Mouse (Mus musculus) cerebellum, adult 2 months (tissue): ENCODE measurements around the gene Stambp. TPM values are rescaled to one million over a fixed set of nuclear protein-coding genes. Genes with fewer than 3 reads are reported as not detected.
A peak's percentile ranks its signal among the peaks of the same experiment; 100 is the strongest.

ENCODE experiments used
- DNase-seq, 2 experiments: peaks; one replicate each; pipeline ENCODE4 v3.0.0; 2021
- H3K27ac ChIP-seq: fragments of 200-500 bp; 2 replicates; pipeline ENCODE4 v1.5.1; 2012; ENCODE audit warnings: low read length, control low read depth, inconsistent platforms; ENCODE audit not compliant: insufficient read depth
- H3K27me3 ChIP-seq: fragments of 200-500 bp; 2 replicates; pipeline ENCODE4 v1.6.1; 2012; ENCODE audit warnings: inconsistent platforms, mild to moderate bottlenecking, low read length, moderate library complexity; ENCODE audit not compliant: control insufficient read depth, insufficient read depth
- H3K4me1 ChIP-seq: fragments of 200-500 bp; 2 replicates; pipeline ENCODE4 v1.6.1; 2011; ENCODE audit warnings: low read length; ENCODE audit not compliant: control insufficient read depth, insufficient read depth
- H3K4me3 ChIP-seq: fragments of 200-500 bp; replicated peaks from 2 replicates; pipeline ENCODE3; 2011; ENCODE audit warnings: mild to moderate bottlenecking, low read depth, low read length, control low read depth; ENCODE audit not compliant: insufficient read depth
- CTCF ChIP-seq: fragments of 200-500 bp; IDR thresholded peaks from 2 replicates; pipeline ENCODE4 v1.5.1; 2011; ENCODE audit warnings: low read depth, mild to moderate bottlenecking, control low read depth, low read length, moderate library complexity, borderline replicate concordance; ENCODE audit not compliant: insufficient read depth
- POLR2A ChIP-seq: fragments of 200-500 bp; IDR thresholded peaks from 2 replicates; pipeline ENCODE4 v1.6.1; 2011; ENCODE audit warnings: low read length, control low read depth, borderline replicate concordance; ENCODE audit not compliant: insufficient read depth
- WGBS: fragments of 180-500 bp; shearing (Covaris S2); methylation state at CpG from one replicate; pipeline ENCODE4 v1.1.7; 2018; 5-methylcytosine and 5-hydroxymethylcytosine counted together
- polyA plus RNA-seq: library from polyadenylated mRNA; depleted of rRNA; stranded (reverse); fragments of >200 nt; gene quantifications from 2 replicates; pipeline ENCODE4 v1.2.3, GENCODE M21; 2012

Stambp gene
- polyA plus RNA-seq, 1 experiment, result 39.0 TPM

DNA sequence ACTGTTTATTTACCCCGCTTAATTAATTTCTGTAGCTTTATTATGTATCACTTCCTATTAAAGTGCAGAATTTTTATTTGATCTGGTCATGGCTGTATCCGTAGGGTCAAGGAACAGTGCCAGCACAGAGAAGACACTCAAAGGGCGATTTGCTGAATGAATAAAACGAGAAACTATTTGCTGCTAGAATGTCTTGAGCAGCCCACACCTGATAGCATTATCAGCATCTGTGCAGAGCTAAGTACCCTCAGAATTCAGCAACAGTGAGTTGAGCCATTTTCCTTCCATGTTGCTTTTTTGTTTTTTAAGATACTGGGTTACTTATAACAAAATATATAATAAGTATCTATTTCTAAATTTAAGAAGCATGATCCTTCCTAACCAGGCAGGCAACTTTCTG, 67.0 kb downstream of the Stambp start:
- TF ChIP-seq CTCF, result no peak
- no peak for TF ChIP-seq POLR2A
- no peak for DNase-seq
- WGBS, result 80% methylated on average over 4 of the region's 4 CpGs
- Histone ChIP-seq H3K4me1 (peaks cover 24% of the 10 kb centered on the region), H3K27me3 (no peaks in the 10 kb centered on the region), H3K4me3 (no peak overlapping the region), H3K27ac (peak overlapping the region; percentile 33; the same call in 1 of the 2 replicates)

GRCm38 (mm10) chr6:83503361-83503760, 69.2 kb downstream of the Stambp start:
- peak overlapping the region; percentile 7; the same call in 1 of the 2 replicates for H3K27ac ChIP-seq
- no peak for DNase-seq
- TF ChIP-seq POLR2A (no peak), CTCF (no peak)
- H3K4me3 ChIP-seq, result no peak overlapping the region
- no peaks in the 10 kb centered on the region for H3K27me3 ChIP-seq
- 74% methylated on average over 3 of the region's 3 CpGs for WGBS
- peaks cover 22% of the 10 kb centered on the region for H3K4me1 ChIP-seq

- peak overlapping the region; percentile 15 for H3K27ac ChIP-seq
- peak; percentile 51 to 55 for DNase-seq
- no peak for TF ChIP-seq POLR2A
- TF ChIP-seq CTCF, result no peak
- no peaks in the 10 kb centered on the region for H3K27me3 ChIP-seq
- WGBS, result 20% methylated on average over 3 of the region's 3 CpGs
- peaks cover 29% of the 10 kb centered on the region for H3K4me1 ChIP-seq
- H3K4me3 ChIP-seq, result no peak overlapping the region
These were observed 69.9 kb downstream of the Stambp start for GRCm38 (mm10) chr6:83502656-83503055.

DNA sequence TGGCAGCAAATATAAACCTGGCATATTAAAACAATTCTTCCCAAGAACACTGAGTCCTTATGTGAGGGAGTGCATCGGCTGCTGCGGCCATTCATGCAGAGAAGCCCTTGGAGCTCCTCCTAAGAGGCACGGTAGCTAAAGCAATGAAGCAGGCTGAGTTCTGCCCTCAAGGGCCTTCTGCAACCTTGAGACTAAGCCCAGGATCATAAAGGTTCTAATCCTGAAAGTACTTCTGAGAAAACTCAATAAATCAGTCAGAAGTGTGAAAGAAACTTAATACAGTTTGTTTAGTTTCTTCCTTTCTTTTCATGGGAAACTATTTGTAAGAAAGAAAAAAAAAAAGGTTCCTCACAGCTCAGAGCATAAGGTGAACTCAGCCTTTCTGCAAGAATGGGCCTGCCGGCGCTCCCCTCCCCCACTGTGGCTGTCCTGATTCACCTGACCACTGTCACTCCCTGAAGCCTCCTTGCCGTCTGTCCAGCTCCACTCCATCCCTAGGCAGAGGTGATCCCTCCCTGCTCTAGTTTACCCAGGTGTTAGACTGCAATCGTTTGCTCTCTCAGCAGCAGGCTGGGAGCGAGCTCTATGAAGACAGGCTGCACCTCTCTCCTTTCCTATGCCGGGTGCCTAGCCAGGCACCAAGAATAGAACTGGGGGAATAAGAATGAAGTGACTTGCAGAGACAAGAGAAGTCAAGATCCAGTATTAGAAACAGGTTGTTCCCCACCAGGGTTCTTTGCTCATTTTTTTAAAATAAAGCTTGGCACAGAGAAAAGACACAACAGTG, 70.8 kb downstream of the Stambp start:
- TF ChIP-seq POLR2A, result no peak
- TF ChIP-seq CTCF, result no peak
- no peaks in the 10 kb centered on the region for H3K27me3 ChIP-seq
- peak overlapping the region; percentile 87 for H3K27ac ChIP-seq
- WGBS, result 37% methylated on average over 9 of the region's 9 CpGs
- no peak overlapping the region for H3K4me3 ChIP-seq
- peak in 1 of 2 experiments; percentile 34 for DNase-seq
- peaks cover 34% of the 10 kb centered on the region for H3K4me1 ChIP-seq

- WGBS, result 65% methylated on average over 3 of the region's 3 CpGs
These were observed 72.1 kb downstream of the Stambp start for GRCm38 (mm10) chr6:83500462-83500861.

DNA sequence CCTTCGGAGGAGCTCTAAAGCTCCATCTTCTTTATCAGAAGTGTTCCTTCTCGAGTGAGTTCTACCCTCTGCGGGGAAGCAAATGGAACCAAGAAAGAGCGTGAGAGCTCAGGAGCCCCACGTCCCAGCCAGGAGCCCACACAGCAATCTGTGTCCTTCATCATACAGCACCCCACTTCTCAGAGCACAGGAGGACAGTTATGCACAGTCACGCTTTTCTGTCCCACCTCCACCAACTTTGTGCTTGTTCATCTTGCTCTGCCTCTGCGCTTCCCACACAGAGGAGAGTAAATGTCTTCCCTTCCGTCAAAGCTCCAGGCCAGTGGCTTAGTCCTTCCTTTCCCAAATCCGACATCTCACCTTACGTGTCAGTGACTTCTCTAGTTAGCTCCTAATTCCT, 73.5 kb downstream of the Stambp start:
- 97% methylated on average over 10 of the region's 10 CpGs for WGBS
- Histone ChIP-seq H3K4me3 (no peak overlapping the region), H3K4me1 (peaks cover 41% of the 10 kb centered on the region), H3K27me3 (no peaks in the 10 kb centered on the region), H3K27ac (no peak overlapping the region)
- DNase-seq, result no peak
- TF ChIP-seq CTCF, result no peak
- TF ChIP-seq POLR2A, result no peak

More at GRCm38 (mm10) chr6:83500462-83500861, 72.1 kb downstream of the Stambp start:
- Histone ChIP-seq H3K27me3 (no peaks in the 10 kb centered on the region), H3K4me1 (peaks cover 43% of the 10 kb centered on the region), H3K4me3 (no peak overlapping the region), H3K27ac (no peak overlapping the region)
- TF ChIP-seq POLR2A (no peak), CTCF (peak; percentile 28; the same call in 1 of the 2 replicates)
- no peak for DNase-seq

DNA sequence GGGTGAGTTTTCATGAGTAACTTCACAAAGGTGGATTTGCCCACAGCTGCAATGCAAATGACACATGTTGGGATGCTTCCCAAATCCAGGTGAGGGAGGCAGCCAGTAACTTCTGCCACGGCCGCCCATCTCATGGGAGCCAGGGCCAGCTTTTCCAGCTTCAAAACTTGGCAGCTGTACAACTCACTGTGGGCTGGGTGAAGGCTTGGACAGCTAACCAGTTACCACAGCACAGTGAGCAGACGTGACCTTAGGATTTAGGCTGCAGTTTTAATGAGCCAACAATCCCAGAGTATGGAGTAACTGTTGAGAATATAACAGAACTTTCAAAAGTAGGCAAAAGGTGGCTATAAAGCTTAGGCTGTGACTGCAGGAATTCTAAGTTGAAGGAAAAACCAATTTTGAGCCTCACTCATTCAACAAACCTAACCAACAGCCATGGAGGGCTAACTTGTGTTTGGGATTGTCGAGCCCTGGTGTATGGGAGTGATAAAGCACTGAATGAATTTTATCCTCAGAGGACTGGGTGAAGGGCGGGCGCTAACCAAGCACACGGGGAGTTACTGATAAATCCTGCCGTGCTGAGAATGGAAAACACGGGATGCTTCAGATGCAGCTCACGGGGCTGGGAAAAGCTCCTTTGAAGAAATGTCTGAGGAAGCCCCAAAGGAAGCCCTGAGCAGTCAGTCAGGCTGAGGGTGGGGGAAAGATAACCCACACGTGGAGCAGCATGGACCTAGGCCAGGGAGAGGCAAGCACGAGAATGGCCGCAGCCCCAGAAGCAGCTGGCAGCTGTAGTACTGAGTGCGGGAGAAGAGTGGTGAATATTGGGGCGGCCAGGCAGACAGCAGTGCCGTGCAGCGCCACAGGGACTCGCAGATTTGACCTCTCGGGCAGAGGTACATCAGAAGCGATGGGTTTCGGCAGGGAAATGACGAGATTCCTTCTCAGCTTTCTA, 75.5 kb downstream of the Stambp start:
- TF ChIP-seq CTCF (no peak), POLR2A (no peak)
- Histone ChIP-seq H3K27ac (peak overlapping the region; percentile 57), H3K27me3 (no peaks in the 10 kb centered on the region), H3K4me1 (peaks cover 33% of the 10 kb centered on the region), H3K4me3 (no peak overlapping the region)
- peak; percentile 36 to 37 for DNase-seq
- WGBS, result 40% methylated on average over 22 of the region's 22 CpGs
